Mouse (Mus musculus): ENCODE data around the gene Ccr2.
A peak's percentile ranks its signal among the peaks of the same experiment; 100 is the strongest.
"Not testable (repeated sequence)": the region's sequence is repeated elsewhere in the genome, so short reads cannot be mapped to it uniquely, and the experiment has no call there.

The Ccr2 gene

GRCm38 (mm10) chr9:124121387-124122184 lies 19.8 kb downstream of the Ccr2 start, which contains the start of gene Ccr5:
Gene Ccr5 (plus strand): TSS chr9:124121543.
- no peak for DNase-seq

DNA sequence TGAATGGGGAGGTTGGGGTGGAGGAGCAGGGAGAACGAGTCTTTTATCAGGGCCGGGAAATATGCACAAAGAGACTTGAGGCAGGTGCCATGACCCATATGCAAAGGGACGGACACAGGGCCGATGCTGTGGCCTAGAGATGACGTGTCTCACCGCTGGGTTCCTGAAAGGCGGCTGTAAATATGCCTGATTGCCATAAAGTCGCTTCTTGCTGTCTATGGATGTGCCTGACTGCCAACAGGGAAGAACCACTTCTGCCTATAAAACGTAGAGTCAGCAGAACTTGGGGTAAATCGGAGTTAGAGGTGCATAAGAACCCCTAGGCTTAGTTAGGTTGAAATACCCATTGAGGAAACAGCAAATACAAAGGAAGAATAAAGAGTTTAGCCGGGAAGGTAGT lies 23.8 kb downstream of the Ccr2 start:
- DNase-seq, result no peak

- DNase-seq, result no peak
Measured at GRCm38 (mm10) chr9:124126373-124126772, 24.6 kb downstream of the Ccr2 start.

GRCm38 (mm10) chr9:124127412-124127811 lies 25.7 kb downstream of the Ccr2 start:
- DNase-seq, result no peak

GRCm38 (mm10) chr9:124128379-124128778 lies 26.6 kb downstream of the Ccr2 start:
- peak; percentile 2 for DNase-seq

DNA sequence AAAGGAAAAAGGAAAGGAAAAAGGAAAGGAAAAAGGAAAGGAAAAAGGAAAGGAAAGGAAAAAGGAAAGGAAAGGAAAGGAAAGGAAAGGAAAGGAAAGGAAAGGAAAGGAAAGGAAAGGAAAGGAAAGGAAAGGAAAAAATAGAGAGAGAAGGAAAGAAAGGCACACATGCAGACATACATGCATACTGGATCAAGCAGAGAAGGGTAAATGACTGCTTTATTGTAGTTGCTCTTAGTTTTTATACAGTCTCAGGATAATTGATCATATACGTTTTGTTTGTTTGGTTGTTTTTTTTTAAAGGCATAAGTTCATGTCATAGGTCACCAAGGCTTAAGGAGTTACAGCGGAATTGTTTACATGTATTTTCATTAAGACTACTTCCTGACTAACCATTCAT lies 31.1 kb downstream of the Ccr2 start:
- not testable (repeated sequence) for DNase-seq

DNA sequence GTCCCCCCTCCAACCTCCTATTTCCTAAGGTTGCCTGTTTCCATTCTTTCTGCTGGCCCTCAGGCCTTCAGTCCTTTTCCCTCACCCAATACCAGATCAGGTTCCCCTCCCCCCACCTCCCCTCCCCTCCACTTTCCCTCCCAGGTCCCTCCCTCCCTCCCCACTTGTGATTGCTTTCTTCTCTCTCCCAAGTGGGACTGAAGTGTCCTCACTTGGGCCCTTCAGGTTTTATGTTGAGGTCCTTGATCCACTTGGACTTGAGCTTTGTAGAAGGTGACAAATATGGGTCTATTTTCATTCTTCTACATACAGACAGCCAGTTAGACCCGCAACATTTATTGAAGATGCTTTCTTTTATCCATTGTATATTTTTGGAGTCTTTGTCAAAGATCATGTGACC lies 33.2 kb downstream of the Ccr2 start:
- DNase-seq, result not testable (repeated sequence)

GRCm38 (mm10) chr9:124137619-124138018 lies 35.9 kb downstream of the Ccr2 start:
- no peak for DNase-seq

- no peak for DNase-seq
Measured at GRCm38 (mm10) chr9:124138055-124138775, 36.5 kb downstream of the Ccr2 start.

DNA sequence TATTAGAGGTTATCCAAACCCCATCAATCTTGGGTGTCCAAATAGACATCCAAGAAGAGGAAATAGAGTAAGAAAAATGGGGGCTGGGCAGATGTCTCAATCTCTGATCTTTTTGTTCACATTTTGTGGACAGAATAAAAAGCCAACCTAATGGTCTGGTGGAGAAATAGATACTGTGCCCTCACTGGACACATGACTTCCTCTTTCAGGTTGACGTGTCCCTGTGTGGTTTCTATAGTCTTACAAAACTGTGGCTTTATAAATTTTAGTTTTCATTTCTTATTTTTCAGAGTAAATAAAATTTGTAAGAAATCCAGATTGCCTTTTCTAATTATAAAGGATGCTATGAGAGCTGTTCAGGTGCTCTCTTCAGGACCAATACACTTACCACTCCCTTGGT lies 41.9 kb downstream of the Ccr2 start:
- no peak for DNase-seq

DNA sequence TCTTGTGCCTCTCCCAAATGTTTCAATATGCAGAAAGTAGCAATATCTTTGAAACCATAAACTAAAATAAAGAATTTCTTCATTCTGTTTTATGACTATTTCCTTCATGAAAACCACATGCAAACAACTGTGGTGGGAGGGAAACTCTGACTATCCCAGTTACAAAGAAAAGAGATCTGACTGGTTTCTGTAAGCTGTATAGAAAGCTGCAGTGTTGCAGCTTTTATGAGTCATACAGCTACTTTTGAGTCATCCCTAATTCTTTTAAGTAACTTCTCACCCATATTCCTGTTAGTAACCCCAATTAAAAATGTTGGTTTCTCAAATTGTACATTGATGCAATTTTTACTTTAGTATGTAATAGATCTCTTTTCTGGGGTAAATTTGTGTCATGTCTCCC lies 44.6 kb downstream of the Ccr2 start:
- no peak for DNase-seq

Measured in cerebellum, adult 11 months (tissue).